Mouse (Mus musculus) G1E (cell line): Measurements from ENCODE around the gene Nfic.

Source experiments
- CTCF ChIP-seq: IDR thresholded peaks from 2 replicates; pipeline ENCODE4 v1.5.1; 2012; ENCODE audit warnings: low read depth, low read length, inconsistent platforms, mixed read lengths
- GATA1 ChIP-seq: IDR thresholded peaks from 2 replicates; pipeline ENCODE4 v1.6.1; 2012; ENCODE audit warnings: borderline replicate concordance, low read length, inconsistent platforms, mixed read lengths
- GATA2 ChIP-seq: IDR thresholded peaks from 2 replicates; pipeline ENCODE4 v1.6.1; 2012; ENCODE audit warnings: low read depth, low read length, inconsistent platforms, borderline replicate concordance
- POLR2AphosphoS5 ChIP-seq: IDR thresholded peaks from 2 replicates; pipeline ENCODE4 v1.6.1; 2012; ENCODE audit warnings: low read depth, low read length, inconsistent platforms; ENCODE audit not compliant: insufficient replicate concordance
- TAL1 ChIP-seq: conservative IDR thresholded peaks from 2 replicates; pipeline ENCODE4 v1.6.1; 2012; ENCODE audit warnings: low read depth, low read length, inconsistent platforms, mixed read lengths

GRCm38 (mm10) chr10:81427804-81428506 is 27.5 kb downstream of the Nfic start:
- TF ChIP-seq CTCF, result no peak
- TF ChIP-seq TAL1, result no peak
- TF ChIP-seq POLR2AphosphoS5, result no peak
- no peak for TF ChIP-seq GATA1
- TF ChIP-seq GATA2, result no peak
